ENCODE assay signal across 8 mouse cellular contexts in genomic region chr3:108858231-108858770, GRCm38 (mm10). TPM values are rescaled to one million over a fixed set of nuclear protein-coding genes. Genes with fewer than 3 reads are reported as not detected.
DNase-seq lines count a peak whose midpoint lies in the region; ATAC-seq and TF ChIP-seq lines count a peak whose summit lies in the region.

No protein-coding gene starts in this region.

- no peaks in the 10 kb centered on the region for H3K36me3 ChIP-seq in hindbrain, embryonic 16.5 days (ENCODE audit: control insufficient read depth, insufficient read depth, low read length)

- H3K27me3 ChIP-seq in hindbrain, embryonic 16.5 days (replicated peaks; ENCODE audit: control insufficient read depth, insufficient read depth, low read length): no peaks in the 10 kb centered on the region

- no peak for ATAC-seq in cerebellum, adult (ENCODE audit: insufficient number of reproducible peaks, low FRiP score, low TSS enrichment)
- ATAC-seq in hindbrain, embryonic 16.5 days: peak; percentile 83

- H3K27ac ChIP-seq in hindbrain, embryonic 16.5 days (ENCODE audit: low read depth, low read length): peak overlapping the region; percentile 55
- H3K27ac ChIP-seq in olfactory bulb, adult 2 months (ENCODE audit: insufficient read depth, low read depth, low read length): peak overlapping the region; percentile 12; the same call in 1 of the 2 replicates

- TF ChIP-seq CTCF in olfactory bulb, adult 2 months (IDR thresholded peaks at IDR 0.05; ENCODE audit: insufficient read depth, low read depth, low read length): no peak

- peaks cover 10% of the 10 kb centered on the region for H3K4me1 ChIP-seq in hindbrain, embryonic 16.5 days (ENCODE audit: control insufficient read depth, insufficient read depth, low read depth, low read length)
- peaks cover 28% of the 10 kb centered on the region for H3K4me1 ChIP-seq in olfactory bulb, adult 2 months (ENCODE audit: control insufficient read depth, insufficient read depth, low read length)

- peak; percentile 33 to 47 for DNase-seq in cerebellum, postnatal 14 days
- peak; percentile 38 to 61 for DNase-seq in adrenal gland, postnatal 36 days
- peak; percentile 26 to 33 for DNase-seq in frontal cortex, postnatal 36 days (ENCODE audit: low spot score in 2 of 2)
- peak; percentile 83 to 87 for DNase-seq in lung, adult 18-20 months
- DNase-seq in cerebellum, adult 8-10 months: no peak

- WGBS in hindbrain, embryonic 16.5 days: 23% methylated on average over 7 of the region's 7 CpGs
- 34% methylated on average over 7 of the region's 7 CpGs for WGBS in olfactory bulb, adult 2 months

- no peak for TF ChIP-seq POLR2A in olfactory bulb, adult 2 months (IDR thresholded peaks at IDR 0.05; ENCODE audit: insufficient read depth, low read depth, low read length)

- no peak overlapping the region for H3K4me3 ChIP-seq in hindbrain, embryonic 16.5 days (ENCODE audit: low read length)
- no peak overlapping the region for H3K4me3 ChIP-seq in olfactory bulb, adult 2 months (ENCODE audit: insufficient read depth, low read depth, low read length)

- no peaks in the 10 kb centered on the region for H3K9me3 ChIP-seq in hindbrain, embryonic 16.5 days (ENCODE audit: control insufficient read depth, low read length)

- peak overlapping the region; percentile 10; the same call in 1 of the 2 replicates for H3K4me2 ChIP-seq in hindbrain, embryonic 16.5 days (ENCODE audit: low read length)

- H3K9ac ChIP-seq in hindbrain, embryonic 16.5 days (ENCODE audit: low read depth, low read length): no peak overlapping the region

RNA-seq across cellular contexts. Expression of gene Stxbp3, which starts 18.0 kb away (rescaled TPM):
- total RNA-seq in adrenal gland, postnatal 36 days (2021): 10 to 100 TPM; 48.9 to 61.5 TPM
- polyA plus RNA-seq in hindbrain, embryonic 16.5 days (2015; fragmentation: Nextera tagmentation; extraction: Ambion mirVana): 16.7 and 17.3 TPM in 2 replicates
- not detected in 2 replicates for polyA plus RNA-seq in olfactory bulb, adult 2 months (2012; ENCODE audit: insufficient read depth, insufficient read length, low replicate concordance, missing spikeins)

RNA-seq across cellular contexts. Expression of gene Fndc7, which starts 31.5 kb away (rescaled TPM):
- total RNA-seq in adrenal gland, postnatal 36 days (2021): under 1 TPM; 0.17 to 0.40 TPM
- polyA plus RNA-seq in hindbrain, embryonic 16.5 days (2015; fragmentation: Nextera tagmentation; extraction: Ambion mirVana): 0.05 and 0.06 TPM in 2 replicates
- polyA plus RNA-seq in olfactory bulb, adult 2 months (2012; ENCODE audit: insufficient read depth, insufficient read length, low replicate concordance, missing spikeins): not detected in 2 replicates

RNA-seq across cellular contexts. Expression of gene Prpf38b, which starts 53.2 kb away (rescaled TPM):
- total RNA-seq in adrenal gland, postnatal 36 days (2021): 10 to 100 TPM; 42.2 to 64.7 TPM
- polyA plus RNA-seq in hindbrain, embryonic 16.5 days (2015; fragmentation: Nextera tagmentation; extraction: Ambion mirVana): 48.9 and 50.6 TPM in 2 replicates
- polyA plus RNA-seq in olfactory bulb, adult 2 months (2012; ENCODE audit: insufficient read depth, insufficient read length, low replicate concordance, missing spikeins): not detected in 2 replicates
